Mouse (Mus musculus) kidney, adult 2 months (tissue): ENCODE measurements at regions not wholly inside any gene's neighbourhood (a gene's known extent, or its start where the extent isn't known, plus 50 kb on each side); places are given as distances from the start of the nearest gene placed in this dataset.

ENCODE experiments used
- CTCF ChIP-seq: fragments of 200-500 bp; conservative IDR thresholded peaks from 2 replicates; pipeline ENCODE4 v1.5.1; 2011; ENCODE audit warnings: low read depth, mild to moderate bottlenecking, control low read depth, low read length, moderate library complexity, mixed read lengths; ENCODE audit not compliant: insufficient read depth, insufficient read length
- POLR2A ChIP-seq: fragments of 200-500 bp; IDR thresholded peaks from one replicate; pipeline ENCODE4 v1.6.1; 2011; ENCODE audit warnings: low read depth, low read length, control low read depth

DNA sequence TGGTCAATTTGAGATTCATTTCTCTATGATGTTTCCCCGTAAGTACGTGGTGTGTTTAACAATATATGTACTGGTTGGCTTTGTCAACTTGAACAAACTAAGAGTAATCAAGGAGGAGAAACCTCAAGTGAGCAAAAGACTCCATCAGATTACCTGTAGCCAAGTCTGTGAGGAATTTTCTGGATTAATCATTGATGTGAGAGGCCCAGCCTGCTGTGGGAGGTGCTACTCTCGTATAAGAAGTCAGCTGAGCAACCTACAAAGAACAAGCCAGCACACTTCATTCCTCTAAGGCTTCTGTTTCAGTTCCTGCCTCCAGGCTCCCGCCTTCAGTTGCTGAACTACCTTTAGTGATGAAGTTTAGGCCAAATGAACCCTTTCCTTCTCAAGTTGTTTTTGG, 77.5 kb upstream of the Vangl1 start:
- TF ChIP-seq CTCF (no peak), POLR2A (no peak)
